Mouse (Mus musculus) frontal cortex, postnatal 36 days (tissue): Measurements from ENCODE around the gene Rraga.

ENCODE experiments used
- DNase-seq, 2 experiments: peaks; one replicate each; pipeline ENCODE4 v3.0.0; 2022; ENCODE audit warnings: low spot score in 2 of 2

The Rraga gene

DNA sequence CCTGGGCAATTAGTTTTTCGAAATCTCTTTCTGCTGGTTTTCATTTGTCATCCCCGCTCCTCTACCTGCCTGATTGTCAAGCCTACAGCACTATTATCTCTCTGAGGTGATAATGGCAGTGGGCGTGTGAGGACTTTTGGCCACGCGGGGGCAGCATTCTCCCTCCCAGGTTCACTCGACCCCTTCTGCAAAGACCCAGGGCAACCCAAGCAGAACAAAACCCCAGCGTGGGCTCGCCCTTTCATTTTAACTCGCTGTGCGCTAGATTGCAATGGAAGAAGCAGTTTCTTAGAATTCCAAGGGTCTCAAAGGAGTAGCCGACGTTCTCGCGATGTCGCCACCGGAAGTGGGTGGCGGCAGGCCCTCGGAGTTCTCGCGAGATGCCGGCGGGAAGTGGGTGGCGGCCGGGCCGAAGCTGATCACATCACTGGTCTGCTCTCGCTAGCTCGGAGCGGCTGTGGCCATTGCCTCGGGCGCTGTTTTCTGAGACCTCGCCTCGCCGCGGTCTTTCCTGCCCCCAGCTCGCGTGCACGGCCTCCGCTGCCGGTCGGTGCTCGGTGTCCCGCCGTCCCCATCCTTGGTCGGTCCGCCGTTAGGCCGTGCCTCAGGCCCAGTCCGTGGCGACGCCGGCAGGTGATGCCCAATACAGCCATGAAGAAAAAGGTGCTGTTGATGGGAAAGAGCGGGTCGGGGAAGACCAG, at the start of gene Rraga:
Gene Rraga (plus strand): TSS at position 386 of the 701 bp plus-strand sequence.
- DNase-seq, result peak; percentile 92 to 96

DNA sequence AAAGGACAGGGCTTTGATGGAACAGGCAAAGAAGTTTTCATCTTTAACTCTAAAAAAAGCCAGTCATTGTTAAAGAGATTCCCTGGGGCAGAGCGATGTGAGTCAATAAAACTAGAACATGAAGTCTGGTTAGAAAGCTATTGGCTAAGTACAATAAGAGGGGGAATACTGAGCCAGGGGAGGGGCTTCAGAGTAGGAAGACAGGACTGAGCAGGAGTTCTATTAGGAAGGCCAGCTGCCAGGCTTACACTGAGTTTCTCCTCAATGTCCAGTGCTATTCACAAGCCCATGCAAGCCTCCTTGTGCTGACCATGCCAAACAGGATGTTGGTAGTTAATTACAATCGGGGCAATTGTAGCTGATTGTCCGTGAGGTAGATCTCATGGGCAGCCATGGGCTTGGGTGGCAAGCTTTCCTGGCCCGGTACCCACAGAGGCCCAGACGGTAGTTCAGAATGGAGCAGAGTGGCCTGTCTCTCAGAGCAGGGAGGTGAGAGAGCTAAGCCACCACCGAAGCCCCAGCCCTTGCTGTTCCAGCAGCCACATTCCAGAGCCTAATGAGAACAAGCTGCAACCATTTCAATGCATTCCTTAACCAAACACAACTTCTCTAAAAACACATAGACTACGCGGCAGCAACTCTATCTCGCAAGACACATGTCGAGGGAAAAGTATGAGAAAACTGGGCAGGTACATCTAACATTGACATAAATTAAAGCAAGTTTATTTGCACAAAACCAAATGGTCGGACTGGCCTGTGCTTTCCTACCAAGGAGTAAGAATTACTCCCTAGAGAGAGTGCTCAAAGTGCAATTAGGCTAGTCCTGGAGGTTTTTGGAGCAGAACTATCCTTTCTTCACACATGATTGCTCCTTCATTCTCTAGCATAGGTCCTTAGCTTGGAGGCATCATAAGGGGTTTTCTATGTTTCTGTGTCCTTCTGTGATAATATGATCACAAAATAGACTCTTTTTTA, 48.0 kb upstream of the Rraga start:
- DNase-seq, result no peak

DNA sequence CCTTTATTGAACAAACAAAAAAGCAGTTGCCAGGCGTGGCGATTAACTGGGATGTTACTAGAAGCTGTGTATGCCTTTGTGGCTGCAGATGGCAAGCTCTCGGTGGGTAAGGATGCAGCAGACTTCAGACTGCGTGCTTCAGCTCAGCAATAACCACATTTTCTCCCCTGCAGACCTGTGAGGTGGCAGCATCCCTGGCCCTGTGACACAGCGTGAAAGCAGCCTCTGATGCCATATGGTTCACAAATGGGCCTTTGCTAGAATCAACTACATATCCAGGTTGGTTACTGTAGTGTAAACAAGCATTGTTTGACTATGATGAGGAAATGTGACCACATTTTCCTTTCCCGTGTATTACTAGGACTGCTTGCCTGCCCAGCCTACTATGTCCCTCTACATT, 46.3 kb upstream of the Rraga start:
- no peak for DNase-seq

DNA sequence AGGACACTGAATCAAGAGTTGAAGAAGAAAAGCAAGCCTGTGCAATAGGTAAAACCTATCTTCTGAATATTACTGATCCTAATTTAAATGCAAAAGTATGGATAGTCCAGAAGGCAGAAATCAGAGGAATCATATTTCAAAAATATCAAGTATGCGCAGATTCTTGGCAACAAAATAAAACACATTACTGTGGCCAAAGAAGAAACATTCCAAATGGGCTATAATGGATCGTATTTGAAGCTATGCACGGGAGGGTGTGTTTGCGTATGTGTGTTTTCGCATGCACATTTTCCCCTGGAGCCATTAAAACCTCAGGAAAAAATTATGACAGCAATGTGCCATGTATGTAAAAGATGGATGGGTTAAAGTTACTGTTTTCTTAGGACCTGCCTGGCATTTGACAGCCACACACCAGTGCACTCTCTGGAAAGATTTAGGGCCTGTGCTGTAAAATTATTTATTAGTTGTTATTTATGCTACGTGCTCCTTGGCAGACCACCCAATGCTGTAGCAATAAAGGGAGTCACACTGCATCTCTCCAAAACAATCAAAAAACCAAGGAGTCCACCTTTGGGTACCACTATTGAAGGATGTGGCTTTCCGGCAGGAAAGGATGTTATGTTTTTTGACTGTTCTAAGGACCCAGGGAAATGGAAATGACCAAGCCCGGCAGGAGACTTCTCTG, 41.9 kb upstream of the Rraga start:
- DNase-seq, result no peak

DNA sequence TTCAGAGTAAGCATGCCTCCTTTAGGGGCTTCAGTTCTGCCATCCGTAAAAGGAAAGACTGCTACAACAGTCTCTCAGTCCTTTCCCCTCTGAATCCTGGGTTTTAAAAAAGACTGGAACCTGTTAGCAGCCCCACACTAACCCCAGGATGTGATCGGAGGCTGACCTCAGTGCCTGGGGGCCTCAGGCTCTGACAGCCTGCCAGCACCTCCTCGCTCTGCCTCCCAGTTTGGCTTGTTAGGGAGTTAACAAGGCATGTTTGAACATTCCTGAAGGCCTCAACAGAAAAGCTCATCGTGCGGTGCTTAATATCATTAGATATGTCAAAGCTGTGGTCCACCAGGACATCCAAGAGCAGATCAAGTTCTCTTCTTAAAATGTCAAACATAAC, 41.4 kb upstream of the Rraga start:
- no peak for DNase-seq

DNA sequence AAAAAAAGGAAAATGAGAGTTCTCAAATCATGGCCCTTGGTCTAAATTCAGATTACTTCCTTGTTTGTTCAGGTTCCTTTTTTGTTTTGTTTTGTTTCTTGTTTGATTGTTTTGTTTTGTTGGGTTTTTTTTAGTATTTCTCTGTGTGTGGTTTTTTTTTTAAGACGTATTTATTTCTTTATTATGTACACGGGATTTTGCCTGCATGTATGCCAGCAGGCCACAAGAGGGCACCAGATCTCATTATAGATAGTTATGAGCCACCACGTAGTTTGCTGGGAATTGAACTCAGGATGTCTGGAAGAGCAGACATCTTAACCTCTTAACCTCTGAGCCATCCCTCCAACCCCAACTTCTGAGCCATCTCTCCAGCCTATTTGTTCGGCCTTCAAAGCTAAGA, 37.5 kb upstream of the Rraga start:
- no peak for DNase-seq

DNA sequence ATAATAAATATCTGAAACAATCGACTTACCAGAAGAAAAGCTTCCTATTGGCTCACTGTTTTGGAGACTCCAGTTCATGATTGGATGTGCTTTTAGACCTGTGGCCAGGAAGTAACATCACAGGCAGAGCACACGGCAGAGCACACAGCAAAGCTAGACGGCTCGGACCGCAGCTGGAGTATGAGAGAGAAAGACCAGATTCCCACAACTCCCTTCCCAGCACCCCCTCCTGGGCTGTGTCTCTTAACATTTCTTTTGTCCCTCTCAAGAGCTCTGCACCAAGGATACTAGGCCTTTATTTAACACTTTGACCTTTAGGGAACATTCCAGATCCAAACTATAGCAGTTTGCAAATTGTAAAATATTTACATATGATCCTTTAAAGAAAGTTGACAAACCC, 36.5 kb upstream of the Rraga start:
- DNase-seq, result no peak

DNA sequence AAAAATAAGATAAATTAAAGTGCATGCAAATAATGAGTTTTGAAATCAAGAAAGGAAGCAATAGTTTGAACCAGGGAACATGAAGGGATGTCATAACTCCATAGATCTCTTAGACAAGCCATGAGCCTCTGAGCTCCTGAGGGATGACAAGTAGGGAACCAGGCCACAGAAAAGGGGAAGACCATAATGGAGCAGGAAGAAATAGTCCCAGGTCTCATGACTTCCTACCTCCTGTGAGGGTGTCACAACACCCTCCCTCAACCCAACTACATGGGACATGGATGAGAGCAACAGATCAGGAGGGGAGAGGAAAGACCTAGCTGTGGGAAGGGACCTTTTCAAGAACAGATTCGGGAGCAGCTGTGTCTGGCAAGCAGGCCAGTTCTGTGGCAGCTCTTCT, 33.9 kb upstream of the Rraga start:
- DNase-seq, result no peak

DNA sequence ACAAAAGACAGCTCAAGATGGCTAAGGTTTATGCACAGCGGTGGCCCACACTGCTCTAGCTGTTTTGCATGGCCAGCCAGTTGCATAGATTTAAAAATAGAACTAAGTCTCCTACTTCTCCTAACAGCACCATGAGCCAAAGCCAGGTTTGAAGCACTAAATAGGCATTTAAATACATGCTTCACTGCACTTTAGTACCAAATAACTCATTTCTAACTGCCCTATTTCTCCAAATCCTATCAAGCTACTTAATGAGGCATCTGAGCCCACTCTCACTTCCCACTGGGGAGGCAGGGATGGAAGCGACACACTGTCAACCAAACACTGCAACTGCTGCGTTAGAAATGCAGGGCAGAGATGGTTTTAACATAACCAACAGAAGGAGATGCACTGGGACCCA, 31.5 kb upstream of the Rraga start:
- no peak for DNase-seq

DNA sequence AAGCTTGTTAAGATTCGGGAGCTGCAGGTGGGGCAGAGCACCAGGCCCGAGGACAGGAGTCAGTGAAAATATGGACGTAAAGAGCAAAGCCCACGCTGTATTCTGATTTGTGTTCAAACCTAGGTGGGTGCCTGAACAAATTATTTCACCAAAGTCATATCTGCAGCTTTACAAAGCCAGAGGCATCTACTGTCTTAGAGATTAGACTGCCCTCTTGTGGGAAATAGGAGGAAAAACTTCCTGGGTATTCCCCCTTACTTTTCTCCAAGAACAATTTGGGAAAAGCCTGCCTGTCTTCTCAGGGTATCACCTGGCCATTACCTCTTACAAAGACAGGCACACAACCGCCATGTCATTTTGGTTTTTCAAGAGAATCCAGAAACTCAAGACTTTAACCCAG, 29.9 kb upstream of the Rraga start:
- DNase-seq, result no peak

DNA sequence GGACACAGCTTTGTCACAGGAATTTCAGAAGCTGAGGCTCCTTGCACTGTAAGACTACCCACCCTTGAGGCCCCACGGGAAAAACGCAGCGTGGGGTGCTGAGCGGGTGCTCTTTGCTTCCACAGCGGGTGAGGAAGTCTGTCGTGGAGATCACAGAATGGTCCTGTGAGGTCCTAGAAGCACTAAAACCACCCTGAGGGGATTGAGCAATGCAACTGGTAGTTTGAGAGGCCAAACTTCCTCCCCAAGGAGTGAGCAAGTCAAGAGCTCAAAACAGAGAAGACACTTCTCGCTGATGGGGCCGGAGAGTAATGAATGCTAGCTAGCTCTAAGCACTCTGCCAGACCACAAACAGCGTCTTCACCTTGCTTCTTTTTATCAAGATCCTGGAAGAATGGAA, 27.1 kb upstream of the Rraga start:
- no peak for DNase-seq

DNA sequence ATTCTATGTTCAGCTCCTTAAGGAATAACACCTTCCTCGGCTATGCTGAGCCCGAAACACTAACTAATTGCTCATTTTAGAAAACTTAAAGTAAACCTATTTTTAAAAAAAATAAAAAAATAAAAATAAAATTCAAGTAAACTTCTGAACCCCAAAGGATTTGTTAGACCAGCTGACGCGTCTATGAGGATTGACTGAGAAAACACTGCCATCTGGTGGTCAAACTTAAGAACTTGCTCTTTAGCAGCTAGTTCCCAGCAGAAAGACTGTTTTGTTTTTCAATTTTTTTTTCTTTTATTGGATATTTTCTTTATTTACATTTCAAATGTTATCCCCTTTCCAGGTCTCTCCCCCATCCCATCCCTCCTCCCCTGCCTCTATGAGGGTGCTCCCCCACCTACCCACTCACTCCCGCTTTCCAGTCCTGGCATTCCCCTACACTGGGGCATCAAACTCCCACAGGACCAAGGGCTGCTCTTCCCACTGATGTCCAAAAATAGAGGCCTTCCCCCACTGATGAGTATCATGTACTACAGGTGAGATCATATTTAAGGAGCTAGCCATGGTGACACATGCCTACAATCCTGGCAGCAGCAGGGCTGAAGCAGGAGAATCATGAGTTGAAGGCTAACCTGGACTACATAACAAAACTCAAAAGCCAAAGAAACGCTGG, 20.3 kb upstream of the Rraga start:
- DNase-seq, result no peak

DNA sequence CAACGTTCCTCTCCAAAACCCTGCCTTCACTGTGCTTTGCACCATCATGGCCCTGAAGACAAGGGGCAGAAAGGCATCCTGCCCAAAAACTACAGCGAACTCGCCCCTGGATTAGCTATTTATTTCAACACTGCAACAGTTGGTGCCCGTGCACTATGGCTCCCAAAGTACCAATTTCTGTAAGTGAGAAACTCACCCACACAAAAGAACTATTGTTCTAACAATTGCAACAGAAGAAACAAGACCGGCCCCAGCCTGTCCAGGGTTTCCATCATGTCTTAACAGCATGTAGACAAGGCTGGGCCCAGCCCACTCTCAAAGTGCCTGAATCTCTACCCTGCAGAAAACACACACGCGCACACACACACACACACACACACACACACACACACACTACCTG, 18.1 kb upstream of the Rraga start:
- DNase-seq, result no peak

DNA sequence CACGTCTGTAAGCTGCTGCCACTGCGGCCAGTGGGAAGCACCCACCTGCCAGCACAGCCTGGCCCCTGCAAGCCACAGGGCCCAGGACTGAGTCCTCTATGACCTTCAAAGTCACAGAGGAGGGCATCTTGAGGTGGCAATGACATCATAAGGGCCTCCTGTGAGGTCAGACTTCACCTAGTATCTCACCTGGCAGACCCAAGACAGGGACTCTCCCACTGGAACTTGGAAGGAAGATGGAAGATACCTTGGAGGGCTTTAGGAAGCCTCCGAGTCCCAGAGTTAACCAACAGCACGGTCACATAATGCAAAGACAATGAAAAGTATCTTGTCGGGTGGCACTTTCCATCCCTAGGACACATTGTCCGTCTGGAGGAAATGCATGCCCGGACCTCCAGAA, 17.2 kb upstream of the Rraga start, which contains the start of gene Saxo1:
Gene Saxo1 (minus strand): TSS at position 101 of the 400 bp plus-strand sequence.
- DNase-seq, result no peak

DNA sequence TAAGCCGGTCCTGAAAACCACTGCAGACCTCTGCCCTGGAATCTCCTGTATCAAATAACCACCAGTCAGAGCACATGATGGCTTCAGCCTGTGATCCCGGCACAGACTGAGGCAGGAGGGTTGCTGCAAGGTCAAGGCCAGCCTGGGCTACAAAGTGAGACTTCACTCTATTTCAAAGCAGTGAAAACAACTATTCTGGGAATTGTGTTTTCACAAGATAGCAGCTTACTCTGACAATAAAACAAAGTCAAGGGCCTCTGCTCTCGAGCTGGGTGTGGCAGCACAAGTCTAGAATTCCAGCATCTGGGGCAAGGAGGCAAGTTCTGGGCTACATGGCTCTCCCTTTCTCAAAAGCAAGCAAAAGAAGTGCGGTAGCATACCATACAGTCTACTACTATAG, 16.5 kb upstream of the Rraga start:
- no peak for DNase-seq

DNA sequence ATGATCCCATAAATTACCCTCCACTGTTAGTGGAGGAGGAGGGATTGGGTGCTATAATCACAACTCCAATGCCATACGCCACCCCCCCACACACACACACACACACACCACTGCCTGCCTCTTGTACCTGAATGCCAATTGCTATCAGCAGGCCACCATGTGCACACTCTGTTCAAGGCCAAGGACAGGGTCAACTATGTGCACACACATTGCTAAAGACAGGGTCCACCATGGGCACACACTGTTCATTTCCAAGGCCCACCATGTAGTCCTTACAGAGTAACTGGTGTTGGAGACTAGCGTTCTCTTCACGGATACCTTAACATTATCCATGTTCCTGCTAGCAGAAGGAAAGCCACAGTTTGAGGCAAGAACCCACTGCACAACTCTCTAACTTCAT, 14.4 kb upstream of the Rraga start:
- no peak for DNase-seq

DNA sequence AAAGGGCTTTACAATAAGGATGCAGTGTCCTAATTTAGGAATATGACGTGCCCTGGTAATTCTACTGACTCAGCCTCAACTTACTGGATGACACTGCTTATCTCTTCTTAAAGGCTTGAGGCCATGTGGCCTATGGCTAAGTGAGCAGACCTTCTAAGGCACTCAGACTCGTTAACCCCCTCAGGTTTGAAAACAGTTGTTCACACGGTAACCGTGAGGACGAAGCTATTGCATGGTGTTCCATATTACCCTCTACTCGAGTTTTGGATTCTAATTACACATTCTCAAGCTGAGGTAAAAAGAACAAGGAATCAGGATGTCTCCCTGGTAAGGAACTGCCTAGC, 557 bp upstream of the Rraga start:
- no peak for DNase-seq

DNA sequence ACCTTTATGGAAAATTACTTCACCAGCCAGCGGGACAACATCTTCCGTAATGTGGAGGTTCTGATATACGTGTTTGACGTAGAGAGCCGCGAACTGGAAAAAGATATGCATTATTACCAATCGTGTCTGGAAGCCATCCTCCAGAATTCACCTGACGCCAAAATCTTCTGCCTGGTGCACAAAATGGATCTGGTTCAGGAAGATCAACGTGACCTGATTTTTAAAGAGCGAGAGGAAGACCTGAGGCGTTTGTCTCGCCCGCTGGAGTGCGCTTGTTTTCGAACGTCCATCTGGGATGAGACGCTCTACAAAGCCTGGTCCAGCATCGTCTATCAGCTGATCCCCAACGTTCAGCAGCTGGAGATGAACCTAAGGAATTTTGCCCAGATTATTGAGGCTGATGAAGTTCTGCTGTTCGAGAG, 663 bp downstream of the Rraga start:
- DNase-seq, result peak; percentile 40 to 47

DNA sequence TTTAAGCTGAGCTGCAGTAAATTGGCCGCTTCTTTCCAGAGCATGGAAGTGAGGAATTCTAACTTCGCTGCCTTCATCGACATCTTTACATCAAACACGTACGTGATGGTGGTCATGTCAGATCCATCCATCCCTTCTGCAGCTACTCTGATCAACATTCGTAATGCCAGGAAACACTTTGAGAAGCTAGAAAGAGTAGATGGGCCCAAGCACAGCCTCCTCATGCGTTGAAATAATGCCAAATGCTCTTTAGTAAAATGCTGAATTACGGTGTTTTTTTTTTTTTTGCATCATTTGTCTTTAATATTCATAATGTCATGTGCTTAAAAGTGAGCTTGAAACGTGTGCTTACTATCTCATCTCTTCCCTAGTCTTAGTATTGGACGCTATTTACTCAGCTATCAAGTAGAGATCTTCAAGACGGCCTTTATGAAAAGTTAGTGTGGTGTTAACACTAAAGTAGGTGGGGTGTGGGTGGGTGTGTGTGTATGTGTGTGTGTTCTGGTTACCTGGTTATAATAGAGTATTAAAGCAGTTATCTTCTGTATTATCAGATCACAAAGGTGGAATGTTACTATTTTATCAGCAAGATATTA, 1.3 kb downstream of the Rraga start:
- DNase-seq, result no peak

DNA sequence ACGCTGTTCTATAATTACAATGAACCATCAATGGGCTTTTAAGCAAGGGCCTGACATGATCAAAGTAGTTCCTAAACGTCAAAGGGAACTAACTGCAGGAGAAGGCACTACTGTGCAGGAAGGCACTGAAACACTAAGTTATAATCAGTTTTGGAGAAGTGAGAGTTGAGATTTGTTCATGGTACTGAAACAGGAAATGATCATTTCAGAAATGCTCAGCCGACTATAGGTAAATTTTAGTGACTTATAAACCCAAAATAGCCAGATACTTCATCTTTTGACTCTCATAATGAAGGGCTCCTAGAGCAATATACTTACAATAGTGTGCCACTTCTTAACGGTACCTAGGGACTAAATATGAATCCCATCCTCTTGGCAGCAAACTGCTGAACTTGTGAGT, 4.6 kb downstream of the Rraga start:
- DNase-seq, result no peak

DNA sequence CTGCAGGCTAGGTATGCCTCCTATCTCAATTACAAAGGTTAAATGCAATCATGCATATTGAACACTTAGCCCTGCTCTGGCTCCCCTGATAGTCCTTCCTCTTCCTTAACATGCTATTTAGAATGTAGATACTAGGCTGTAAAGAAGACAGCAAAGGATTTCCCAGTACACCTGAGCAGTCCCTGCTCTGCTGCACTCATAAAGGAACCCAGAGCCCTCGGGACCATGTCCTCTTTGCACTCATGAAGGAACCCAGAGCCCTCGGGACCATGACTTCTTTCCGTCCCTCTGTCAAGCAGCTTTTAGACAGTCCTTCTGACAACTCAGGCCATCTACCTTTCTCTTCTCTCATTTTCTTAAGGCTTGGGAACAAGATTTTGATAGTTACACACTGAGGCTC, 5.1 kb downstream of the Rraga start:
- no peak for DNase-seq

DNA sequence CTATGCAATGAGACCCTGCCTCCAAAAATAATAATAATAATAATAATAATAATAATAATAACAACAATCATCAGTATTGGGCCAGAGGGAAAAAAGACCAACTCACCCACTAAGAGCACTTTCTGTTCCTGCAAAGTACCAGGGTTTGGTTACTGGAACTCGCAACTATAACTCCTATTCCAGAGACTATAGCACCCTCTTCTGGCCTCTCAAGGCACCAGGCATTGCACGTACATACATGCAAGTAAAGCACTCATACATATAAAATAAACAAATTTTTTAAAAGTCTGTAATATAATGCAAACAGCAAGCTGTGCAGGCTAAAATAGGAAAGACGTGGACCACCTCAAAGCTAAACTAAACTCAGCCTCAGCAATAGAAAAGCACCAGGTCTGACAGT, 12.8 kb downstream of the Rraga start:
- no peak for DNase-seq
